ENCODE assay signal across 10 mouse cellular contexts in the genomic region with DNA sequence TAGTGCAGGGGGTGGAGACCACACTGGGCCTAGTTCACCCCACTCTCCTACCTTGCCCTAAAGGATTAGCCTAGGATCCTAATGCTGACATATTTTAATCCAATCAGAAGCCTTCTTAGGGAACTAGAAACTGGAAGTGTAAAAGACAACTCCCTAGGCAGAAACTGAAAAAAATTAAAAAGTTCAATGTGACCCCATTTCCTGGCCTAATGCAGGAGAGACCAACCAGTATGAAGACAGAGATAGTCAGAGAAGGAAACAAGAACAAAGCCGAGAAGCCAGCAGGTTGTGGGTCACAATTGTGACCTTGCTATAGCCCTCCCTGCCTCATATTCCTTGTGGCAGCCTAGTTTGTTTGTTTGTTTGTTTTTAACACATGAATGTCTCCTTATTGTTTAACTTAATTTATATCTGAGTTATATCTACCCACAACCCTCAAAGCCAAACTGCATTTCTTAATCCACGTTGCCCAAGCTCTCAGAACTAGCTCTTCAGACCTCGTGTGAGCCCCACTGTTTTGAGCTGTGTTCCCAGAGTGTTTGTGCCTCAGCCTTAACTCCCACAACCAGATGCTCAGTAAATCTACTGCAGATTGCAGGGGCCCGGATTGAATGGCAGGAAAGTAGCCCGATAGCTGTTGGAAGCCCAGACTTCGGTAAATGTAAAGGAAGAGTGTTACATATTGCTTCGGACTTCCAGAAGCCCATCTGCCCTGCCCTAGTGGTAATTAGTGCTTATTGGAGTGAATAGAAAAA.
DNase-seq lines count a peak whose midpoint lies in the region; ATAC-seq and TF ChIP-seq lines count a peak whose summit lies in the region.
"Had no signal": no experiment of that assay in that cellular context is flagged by ENCODE, and none has a peak within 500 bp of the region (broad histone marks: within the 10 kb centered on the region; RNA-seq: fewer than 3 reads in every experiment).

No protein-coding gene starts in this region.

- no peak for ATAC-seq in midbrain, embryonic 13.5 days

- no peak overlapping the region for H3K4me3 ChIP-seq in midbrain, embryonic 10.5 days
- no peak overlapping the region for H3K4me3 ChIP-seq in midbrain, embryonic 13.5 days (replicated peaks)
- H3K4me3 ChIP-seq in layer of hippocampus, adult 2 months = peak overlapping the region; percentile 13; the same call in 1 of the 2 replicates
- H3K4me3 ChIP-seq: midbrain, embryonic 12.5 days had no signal

- peaks cover 49% of the 10 kb centered on the region for H3K4me1 ChIP-seq in midbrain, embryonic 10.5 days
- peaks cover 43% of the 10 kb centered on the region for H3K4me1 ChIP-seq in midbrain, embryonic 13.5 days (replicated peaks)

- no peaks in the 10 kb centered on the region for H3K36me3 ChIP-seq in midbrain, embryonic 10.5 days
- no peaks in the 10 kb centered on the region for H3K36me3 ChIP-seq in midbrain, embryonic 13.5 days
- H3K36me3 ChIP-seq: midbrain, embryonic 12.5 days had no signal

- no peaks in the 10 kb centered on the region for H3K9me3 ChIP-seq in midbrain, embryonic 10.5 days (replicated peaks)
- no peaks in the 10 kb centered on the region for H3K9me3 ChIP-seq in midbrain, embryonic 13.5 days
- H3K9me3 ChIP-seq: midbrain, embryonic 12.5 days had no signal

- no peak overlapping the region for H3K9ac ChIP-seq in midbrain, embryonic 13.5 days (replicated peaks)

- 58% methylated on average over 7 of the region's 7 CpGs for WGBS in midbrain, embryonic 10.5 days
- WGBS in midbrain, embryonic 13.5 days = 44% methylated on average over 7 of the region's 7 CpGs

- H3K4me2 ChIP-seq in midbrain, embryonic 13.5 days (replicated peaks) = no peak overlapping the region

- DNase-seq in cerebellum, postnatal 36 days = peak; percentile 6
- DNase-seq in cerebellum, adult 9-10 months = no peak
- no peak for DNase-seq in midbrain, embryonic 10.5 days (ENCODE audit: low spot score)
- peak; percentile 54 to 67 for DNase-seq in layer of hippocampus, adult 2 months (ENCODE audit: low spot score in 2 of 2)
- peak; percentile 50 for DNase-seq in right cerebral cortex, postnatal 25 days
- no peak for DNase-seq in yolk sac, embryonic 10.5 days (ENCODE audit: low spot score)
- DNase-seq in gastrocnemius, adult 8-10 months (ENCODE audit: low spot score in 2 of 2) = no peak

- TF ChIP-seq CTCF in layer of hippocampus, adult 2 months (conservative IDR thresholded peaks at IDR 0.05) = no peak

- no peaks in the 10 kb centered on the region for H3K27me3 ChIP-seq in midbrain, embryonic 10.5 days (ENCODE audit: low read depth, poor library complexity, severe bottlenecking)
- H3K27me3 ChIP-seq in midbrain, embryonic 13.5 days = no peaks in the 10 kb centered on the region
- H3K27me3 ChIP-seq: midbrain, embryonic 12.5 days had no signal

- H3K27ac ChIP-seq in midbrain, embryonic 10.5 days (replicated peaks) = peak overlapping the region; percentile 78
- no peak overlapping the region for H3K27ac ChIP-seq in midbrain, embryonic 13.5 days
- peak overlapping the region; percentile 94 for H3K27ac ChIP-seq in layer of hippocampus, adult 2 months
- H3K27ac ChIP-seq: kidney, postnatal 0 days had no signal

Comparison
In these comparisons a context has a peak if more than half of its experiments do, and no peak if none do; other contexts are left out.
1. DNase-seq: peak in cerebellum, postnatal 36 days (2 of 2), layer of hippocampus, adult 2 months (2 of 2) and right cerebral cortex, postnatal 25 days (single experiment); none in cerebellum, adult 9-10 months (single experiment), midbrain, embryonic 10.5 days (single experiment), yolk sac, embryonic 10.5 days (single experiment) and gastrocnemius, adult 8-10 months (0 of 2).